Mouse (Mus musculus) heart, adult 2 months (tissue): ENCODE data around the gene Gm37240.

Experiments used
- CTCF ChIP-seq: fragments of 200-600 bp; IDR thresholded peaks from 2 replicates; pipeline ENCODE4 v1.8.1; 2022; ENCODE audit warnings: antibody characterized with exemption, mild to moderate bottlenecking, moderate library complexity
- POLR2A ChIP-seq: fragments of 200-500 bp; IDR thresholded peaks from 2 replicates; pipeline ENCODE4 v1.6.1; 2011; ENCODE audit warnings: mild to moderate bottlenecking, low read depth, low read length, control low read depth; ENCODE audit not compliant: insufficient read depth

DNA sequence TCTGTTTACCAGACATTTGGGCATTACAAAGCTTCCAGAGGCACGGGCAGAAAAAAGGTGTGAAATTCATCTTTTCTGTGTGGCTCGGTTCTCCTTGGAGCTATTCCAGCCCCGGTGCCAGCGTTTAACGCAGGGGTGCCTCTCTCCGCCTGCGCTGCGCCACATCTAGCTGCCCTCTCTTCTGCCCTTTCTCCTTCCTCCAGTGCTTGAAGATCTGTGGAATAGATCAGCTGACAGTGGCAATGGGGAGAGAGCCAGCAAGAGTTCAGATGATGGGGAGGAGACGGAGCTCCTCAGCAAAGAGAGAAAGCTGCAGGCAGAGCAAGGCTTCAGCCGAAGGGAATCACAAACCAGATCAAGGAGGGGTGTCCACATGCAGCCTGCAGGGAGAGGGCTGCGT lies 714.8 kb downstream of the Gm37240 start:
- TF ChIP-seq CTCF (no peak), POLR2A (no peak)
